Mouse (Mus musculus): ENCODE data around the gene Hydin.
"Not testable (repeated sequence)": the region's sequence is repeated elsewhere in the genome, so short reads cannot be mapped to it uniquely, and the experiment has no call there.

Gene Hydin

GRCm38 (mm10) chr8:110530008-110530762 is 263.4 kb downstream of the Hydin start:
- DNase-seq: peak in 1 of 2 experiments; percentile 29

GRCm38 (mm10) chr8:110533781-110534180 is 267.0 kb downstream of the Hydin start:
- no peak for DNase-seq

GRCm38 (mm10) chr8:110537849-110538248 is 271.1 kb downstream of the Hydin start:
- no peak for DNase-seq

- no peak for DNase-seq
These were observed 283.6 kb downstream of the Hydin start for GRCm38 (mm10) chr8:110550343-110550742.

- not testable (repeated sequence) for DNase-seq
These were observed 285.3 kb downstream of the Hydin start for GRCm38 (mm10) chr8:110552111-110552510.

- DNase-seq: no peak
These were observed 325.9 kb downstream of the Hydin start for GRCm38 (mm10) chr8:110592641-110593040.

- no peak for DNase-seq
These were observed 327.4 kb downstream of the Hydin start for GRCm38 (mm10) chr8:110594164-110594563.

GRCm38 (mm10) chr8:110604556-110604955 is 337.8 kb downstream of the Hydin start:
- DNase-seq: peak; percentile 14 to 28

- DNase-seq: no peak
These were observed 338.7 kb downstream of the Hydin start for GRCm38 (mm10) chr8:110605401-110606015.

- no peak for DNase-seq
These were observed 349.0 kb downstream of the Hydin start for GRCm38 (mm10) chr8:110615730-110616129.

- DNase-seq: peak in 1 of 2 experiments; percentile 11
These were observed 351.1 kb downstream of the Hydin start for GRCm38 (mm10) chr8:110617801-110618358.

- peak; percentile 100 for DNase-seq
These were observed 351.8 kb downstream of the Hydin start, which contains the start of gene Vac14 for GRCm38 (mm10) chr8:110618391-110619207. Gene Vac14 (plus strand): TSS chr8:110618585.

- peak in 1 of 2 experiments; percentile 8 for DNase-seq
These were observed 352.4 kb downstream of the Hydin start for GRCm38 (mm10) chr8:110619208-110619574.

GRCm38 (mm10) chr8:110619919-110620318 is 353.1 kb downstream of the Hydin start:
- no peak for DNase-seq

GRCm38 (mm10) chr8:110626431-110626830 is 359.7 kb downstream of the Hydin start:
- no peak for DNase-seq

- DNase-seq: peak; percentile 74 to 79
These were observed 362.7 kb downstream of the Hydin start for GRCm38 (mm10) chr8:110629245-110630063.

- no peak for DNase-seq
These were observed 363.3 kb downstream of the Hydin start for GRCm38 (mm10) chr8:110630079-110630478.

GRCm38 (mm10) chr8:110630571-110631071 is 363.8 kb downstream of the Hydin start:
- DNase-seq: peak; percentile 69 to 79

- DNase-seq: peak; percentile 32 to 49
These were observed 364.4 kb downstream of the Hydin start for GRCm38 (mm10) chr8:110631201-110631600.

GRCm38 (mm10) chr8:110633814-110634213 is 367.0 kb downstream of the Hydin start:
- DNase-seq: no peak

GRCm38 (mm10) chr8:110636182-110636581 is 369.4 kb downstream of the Hydin start:
- no peak for DNase-seq

GRCm38 (mm10) chr8:110642331-110642730 is 375.6 kb downstream of the Hydin start:
- no peak for DNase-seq

All from kidney, postnatal 4 days (tissue).